Mouse (Mus musculus) v-Abl transformed pro-B cells (cell line): ENCODE results near the gene Defb22.

Experiments
- in situ Hi-C, 2 experiments: fragments of 400-800 bp; cut with MboI; formaldehyde crosslinking; loops; one replicate each; pipeline ENCODE4 v1.15.1; 2025; ENCODE audit not compliant: unreplicated experiment in 2 of 2

Defb22 gene

DNA sequence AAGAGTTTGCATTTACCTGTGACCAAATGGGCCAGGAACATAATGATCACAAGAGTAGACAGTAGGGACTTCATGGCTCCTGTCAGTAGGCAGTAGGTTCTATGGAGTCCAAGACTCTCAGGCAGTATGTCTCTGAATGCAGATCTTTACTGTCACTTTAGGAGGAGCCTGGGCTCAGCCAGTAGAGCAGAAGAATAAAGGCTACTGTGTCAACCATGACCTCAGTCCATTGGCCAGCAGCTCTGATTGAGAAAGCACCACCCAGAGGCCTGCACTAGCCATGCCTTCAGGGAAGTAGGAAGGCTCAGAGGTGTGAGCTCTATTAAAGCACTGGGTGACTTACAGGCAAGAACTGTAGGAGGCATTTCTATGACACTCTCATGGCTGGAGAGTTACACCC, at the start of gene Defb22:
Defb22 (minus strand) TSS at position 101 of the 400 bp plus-strand sequence.
- in situ Hi-C loops: no loop called here

GRCm38 (mm10) chr2:152517981-152518380, 28.0 kb upstream of the Defb22 start, which contains the start of gene Defb28:
Gene Defb28, plus strand, starts transcription at chr2:152518255.
- in situ Hi-C loops: no loop called here

DNA sequence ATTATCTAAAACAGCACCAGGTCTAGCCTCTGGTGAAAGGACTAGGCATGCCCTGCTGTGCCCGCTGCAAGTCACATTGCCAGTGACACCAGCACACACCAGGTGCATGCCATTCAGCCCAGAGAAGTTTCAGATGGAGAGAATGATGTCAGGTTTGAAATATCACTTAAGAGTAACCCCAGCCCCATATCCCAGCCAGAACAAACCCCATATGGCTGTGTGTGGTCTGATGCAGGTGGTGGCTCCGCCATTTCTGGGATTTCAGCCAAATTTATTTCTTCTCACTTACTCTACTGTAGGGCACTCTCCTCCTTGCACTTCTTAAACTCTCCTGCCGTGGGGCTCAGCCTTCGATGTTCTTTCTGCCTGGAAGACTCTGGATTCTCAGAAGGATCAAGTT, 26.1 kb upstream of the Defb22 start:
- in situ Hi-C loops: no loop called here

GRCm38 (mm10) chr2:152511592-152511991, 21.7 kb upstream of the Defb22 start, which contains the start of gene Defb26:
Gene Defb26, minus strand, starts transcription at chr2:152511692.
- in situ Hi-C loops: no loop called here

GRCm38 (mm10) chr2:152503950-152504349, 14.0 kb upstream of the Defb22 start:
- in situ Hi-C loops: no loop called here

GRCm38 (mm10) chr2:152500863-152501229, 10.9 kb upstream of the Defb22 start:
- in situ Hi-C loops: no loop called here

GRCm38 (mm10) chr2:152500204-152500862, 10.4 kb upstream of the Defb22 start:
- in situ Hi-C loops: no loop called here

- in situ Hi-C loops: no loop called here
These were observed 8.1 kb upstream of the Defb22 start for GRCm38 (mm10) chr2:152498020-152498419.

- in situ Hi-C loops: no loop called here
These were observed 3.2 kb upstream of the Defb22 start for GRCm38 (mm10) chr2:152493151-152493550.

DNA sequence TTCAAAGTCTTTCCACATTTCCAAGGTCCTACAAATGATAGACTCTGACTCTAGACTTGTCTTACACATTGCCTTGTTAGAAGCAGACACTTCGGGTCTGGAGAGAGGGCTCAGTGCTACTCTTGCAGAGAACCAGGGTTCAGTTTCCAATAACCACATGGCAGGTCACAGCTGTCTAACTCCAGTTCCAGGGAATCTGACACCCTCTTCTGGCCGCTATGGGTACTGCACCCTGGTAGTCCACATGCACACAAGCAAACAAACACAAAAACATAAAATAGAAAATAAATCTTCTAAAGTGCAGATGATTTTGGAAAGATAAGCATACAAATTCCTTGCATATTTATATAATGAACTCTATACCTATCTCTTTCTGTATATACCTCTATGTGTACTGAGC, 2.9 kb downstream of the Defb22 start:
- in situ Hi-C loops: no loop called here

GRCm38 (mm10) chr2:152481726-152482125, 8.2 kb downstream of the Defb22 start:
- in situ Hi-C loops: no loop called here

DNA sequence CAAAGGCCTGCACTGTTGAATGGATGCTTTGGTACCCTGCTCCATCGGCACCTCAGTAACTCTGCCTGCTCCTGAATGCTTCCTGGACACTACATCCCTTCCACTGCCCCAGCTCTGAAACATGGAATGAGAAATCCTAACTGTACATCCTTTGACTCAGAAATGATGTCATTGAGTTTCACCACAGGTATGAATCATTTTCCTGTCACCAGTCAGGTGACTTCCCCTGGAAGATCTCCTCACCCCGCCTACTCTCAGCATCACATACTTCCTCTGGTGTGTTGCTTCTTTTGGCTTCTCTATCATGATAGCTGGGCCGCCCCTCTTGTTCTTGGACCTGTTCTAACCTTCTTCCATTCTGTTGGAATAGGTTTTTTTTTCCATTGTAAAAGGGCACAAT, 9.1 kb downstream of the Defb22 start:
- in situ Hi-C loops: no loop called here

DNA sequence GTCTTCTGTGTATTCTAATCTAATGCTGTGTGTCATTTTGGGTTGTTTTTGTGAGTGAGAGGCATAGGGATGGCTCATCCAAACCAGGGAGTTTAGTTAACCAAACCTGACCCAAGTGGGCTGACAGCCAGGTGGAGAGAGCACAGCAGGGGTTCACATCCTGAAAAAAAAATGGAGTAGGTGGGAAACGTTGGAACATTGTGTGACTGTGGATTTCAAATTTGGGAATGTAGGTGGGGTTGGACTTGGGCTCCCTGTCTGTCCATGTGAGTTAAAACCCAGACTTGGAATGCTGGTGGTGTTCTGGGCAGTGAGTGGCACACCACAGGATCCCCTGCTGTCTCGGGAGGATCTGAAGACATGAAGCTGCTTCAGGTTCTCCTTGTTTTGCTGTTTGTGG, 13.2 kb downstream of the Defb22 start, which contains the start of gene Defb20:
Defb20 (plus strand) TSS at position 301 of the 400 bp plus-strand sequence.
- in situ Hi-C loops: no loop called here

DNA sequence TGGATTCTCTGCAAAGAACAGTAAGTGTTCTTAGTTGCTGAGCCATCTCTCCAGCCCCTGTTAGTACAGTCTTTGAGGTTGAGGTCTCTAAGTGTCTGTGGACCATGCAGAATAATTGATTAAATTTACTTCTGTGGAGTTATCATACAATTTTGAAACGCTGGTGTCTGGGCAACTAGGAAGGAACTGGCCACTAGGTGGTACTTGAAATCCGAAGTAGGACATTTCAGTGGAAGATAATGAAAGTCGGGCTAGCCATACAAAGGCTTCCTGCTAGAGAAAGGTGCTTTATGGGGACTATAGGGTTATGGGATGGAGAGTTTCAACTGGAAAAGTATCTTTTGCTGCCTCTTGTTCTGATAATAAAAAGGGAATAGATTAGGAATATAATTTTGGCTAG, 17.5 kb downstream of the Defb22 start:
- in situ Hi-C loops: no loop called here

- in situ Hi-C loops: no loop called here
These were observed 19.0 kb downstream of the Defb22 start for GRCm38 (mm10) chr2:152470973-152471372.

DNA sequence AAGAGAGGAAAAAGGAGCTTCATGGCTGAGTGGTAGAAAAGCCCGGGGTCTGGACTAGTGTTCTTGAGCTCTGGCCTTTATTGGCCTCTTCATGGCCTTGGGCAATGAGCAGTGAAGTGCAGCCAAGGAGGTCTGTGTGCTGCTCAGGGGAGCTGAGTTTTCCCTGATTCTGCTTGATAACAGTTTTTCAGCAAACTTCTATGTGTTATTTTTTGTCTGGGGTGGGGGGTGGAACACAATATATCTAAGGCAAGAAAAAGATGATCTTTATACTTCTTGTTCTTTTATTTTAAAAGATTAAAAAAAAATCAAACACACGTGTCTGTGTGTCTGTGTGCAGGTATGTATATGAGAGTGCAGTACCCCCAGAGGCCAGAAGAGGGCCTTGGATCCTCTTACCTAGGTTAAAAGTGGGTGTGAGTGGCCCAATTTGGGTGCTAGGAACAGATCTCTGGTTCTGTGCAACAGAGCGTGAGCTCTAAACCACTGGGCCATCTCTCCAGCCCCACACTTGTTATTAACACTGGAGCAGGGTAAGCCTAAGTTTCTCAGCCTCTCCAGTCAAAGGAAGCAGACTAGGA, 25.3 kb downstream of the Defb22 start, which contains the start of gene Defb23:
Defb23 (minus strand) TSS at position 51 of the 581 bp plus-strand sequence.
- in situ Hi-C loops: no loop called here

- in situ Hi-C loops: no loop called here
These were observed 30.7 kb downstream of the Defb22 start for GRCm38 (mm10) chr2:152459241-152459640.

DNA sequence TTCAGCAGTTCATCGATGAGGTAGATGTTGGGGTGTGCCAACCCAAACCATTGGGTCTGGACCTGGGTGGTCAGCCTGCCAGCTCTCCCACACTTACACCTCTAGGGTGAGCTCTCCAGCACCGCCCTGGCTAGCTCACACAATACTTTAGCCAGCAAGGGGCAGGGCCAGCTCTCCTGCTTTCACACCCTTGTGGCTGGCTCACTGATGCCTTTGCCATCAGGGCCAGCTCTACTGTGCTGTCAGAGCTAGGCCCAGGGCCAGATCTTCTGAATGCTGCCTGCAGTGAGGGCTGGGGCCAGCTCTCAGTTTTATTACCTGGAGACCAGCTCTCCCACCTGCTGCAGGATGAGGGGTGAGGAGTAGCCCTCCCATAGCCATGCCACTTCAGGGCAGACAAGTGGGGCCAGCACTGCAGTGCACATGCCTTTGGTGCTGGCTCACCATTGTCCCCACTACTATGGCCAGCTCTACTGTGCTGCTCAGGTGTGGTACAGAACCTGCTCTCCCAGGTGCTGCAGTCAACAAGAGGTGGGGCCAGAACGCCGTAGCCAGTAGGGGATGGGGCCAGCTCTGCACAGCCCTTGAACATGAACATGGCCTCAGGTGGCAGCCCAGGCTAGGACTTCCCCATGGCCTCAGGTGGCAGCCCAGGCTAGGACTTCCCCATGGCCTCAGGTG, 37.7 kb downstream of the Defb22 start:
- in situ Hi-C loops: no loop called here

- in situ Hi-C loops: no loop called here
These were observed 39.7 kb downstream of the Defb22 start for GRCm38 (mm10) chr2:152450241-152450640.

- in situ Hi-C loops: no loop called here
These were observed 42.5 kb downstream of the Defb22 start for GRCm38 (mm10) chr2:152447461-152447860.

DNA sequence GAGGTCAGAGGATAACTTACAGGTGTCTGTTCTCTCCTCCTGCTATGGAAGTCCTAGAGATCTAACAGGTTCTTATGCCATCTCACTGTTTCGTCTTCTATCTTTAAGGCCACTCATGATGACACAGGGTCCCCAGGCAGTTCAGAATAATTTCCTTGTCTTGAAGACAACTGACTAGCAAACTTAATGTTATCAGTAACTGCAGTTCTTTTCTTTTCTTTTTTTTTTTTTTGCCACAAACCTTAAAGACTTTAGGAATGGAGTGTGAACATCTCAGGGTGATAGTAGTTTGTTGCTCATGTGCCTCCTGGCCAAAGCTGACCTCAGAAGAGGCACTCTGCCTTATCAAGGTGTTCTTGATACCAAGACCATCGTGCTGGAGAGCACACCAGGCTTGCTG, 43.3 kb downstream of the Defb22 start:
- in situ Hi-C loops: no loop called here

GRCm38 (mm10) chr2:152443281-152443680, 46.7 kb downstream of the Defb22 start:
- in situ Hi-C loops: no loop called here
